8 mouse cellular contexts compared by ENCODE assay signal in the genomic region with DNA sequence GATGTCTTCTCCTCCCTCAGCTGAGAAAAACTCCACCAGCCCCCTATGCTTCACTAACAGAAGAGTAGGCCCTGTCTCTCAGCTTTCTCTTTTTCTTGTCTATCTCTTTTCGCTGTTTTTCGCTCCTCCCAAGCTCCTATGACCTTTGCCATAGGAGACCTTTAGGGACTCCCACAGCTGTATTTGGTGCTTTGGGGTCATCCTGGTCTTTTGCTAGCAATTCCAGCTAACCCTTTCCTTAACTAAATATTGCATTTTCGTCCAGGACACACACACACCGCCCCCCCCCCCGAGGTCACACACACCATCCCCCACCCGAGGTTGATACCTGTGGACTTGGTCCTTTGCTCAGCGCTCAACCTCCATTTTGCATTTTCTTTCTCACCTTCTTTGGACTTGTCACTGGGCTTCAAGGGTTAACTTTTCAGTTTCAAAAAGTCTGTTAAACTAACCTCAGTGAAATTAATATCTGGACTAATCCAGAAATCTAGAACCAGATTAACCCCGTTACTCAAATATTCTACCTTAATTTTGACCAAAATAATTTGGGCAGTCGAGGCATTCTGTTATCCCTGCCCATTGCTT. TPM values are rescaled to one million over a fixed set of nuclear protein-coding genes. Genes with fewer than 3 reads are reported as not detected.
DNase-seq lines count a peak whose midpoint lies in the region; ATAC-seq and TF ChIP-seq lines count a peak whose summit lies in the region.

No protein-coding gene starts in this region.

- TF ChIP-seq POLR2A in lung, adult 2 months (IDR thresholded peaks at IDR 0.05; ENCODE audit: borderline replicate concordance, extremely low read depth, low read depth, low read length), result no peak

- peak overlapping the region; percentile 93 for H3K9ac ChIP-seq in embryonic facial prominence, embryonic 14.5 days (ENCODE audit: low read depth, low read length)
- H3K9ac ChIP-seq in intestine, embryonic 16.5 days (ENCODE audit: low read depth, low read length), result peak overlapping the region; percentile 92
- peak overlapping the region; percentile 97 for H3K9ac ChIP-seq in neural tube, embryonic 13.5 days

- peak overlapping the region; percentile 96 for H3K4me3 ChIP-seq in lung, adult 2 months (replicated peaks; ENCODE audit: extremely low read depth, low read depth, low read length)
- peak overlapping the region; percentile 95 for H3K4me3 ChIP-seq in embryonic facial prominence, embryonic 14.5 days (ENCODE audit: low read depth, low read length)
- H3K4me3 ChIP-seq in intestine, embryonic 16.5 days (ENCODE audit: low read length), result peak overlapping the region; percentile 84
- peak overlapping the region; percentile 86 for H3K4me3 ChIP-seq in neural tube, embryonic 13.5 days

- peaks cover 10% of the 10 kb centered on the region for H3K4me1 ChIP-seq in lung, adult 2 months (ENCODE audit: control insufficient read depth, insufficient read depth, low read length)
- peaks cover 18% of the 10 kb centered on the region for H3K4me1 ChIP-seq in embryonic facial prominence, embryonic 14.5 days (ENCODE audit: control insufficient read depth, insufficient read depth, low read length)
- peaks cover 17% of the 10 kb centered on the region for H3K4me1 ChIP-seq in intestine, embryonic 16.5 days (ENCODE audit: control insufficient read depth, insufficient read depth, low read length)
- peaks cover 26% of the 10 kb centered on the region for H3K4me1 ChIP-seq in neural tube, embryonic 13.5 days (replicated peaks)

- 23% methylated on average over 9 of the region's 9 CpGs for WGBS in lung, adult 2 months
- WGBS in embryonic facial prominence, embryonic 14.5 days, result 29% methylated on average over 9 of the region's 9 CpGs
- 25% methylated on average over 9 of the region's 9 CpGs for WGBS in intestine, embryonic 16.5 days
- 39% methylated on average over 9 of the region's 9 CpGs for WGBS in neural tube, embryonic 13.5 days

- H3K27ac ChIP-seq in embryonic facial prominence, embryonic 14.5 days (replicated peaks; ENCODE audit: low read depth, low read length), result peak overlapping the region; percentile 79; the same call in 1 of the 2 replicates
- peak overlapping the region; percentile 92 for H3K27ac ChIP-seq in intestine, embryonic 16.5 days (ENCODE audit: low read length)
- H3K27ac ChIP-seq in neural tube, embryonic 13.5 days (replicated peaks), result peak overlapping the region; percentile 87

- ATAC-seq in embryonic facial prominence, embryonic 14.5 days (ENCODE audit: low read depth), result no peak
- ATAC-seq in intestine, embryonic 16.5 days, result no peak
- no peak for ATAC-seq in neural tube, embryonic 13.5 days (ENCODE audit: low read depth)
- no peak for ATAC-seq in cerebellum, adult (ENCODE audit: insufficient number of reproducible peaks, low FRiP score, low TSS enrichment)

- no peak for DNase-seq in lung, adult 2 months
- no peak for DNase-seq in lung, postnatal 10 days
- DNase-seq in embryonic facial prominence, embryonic 14.5 days (ENCODE audit: low spot score), result no peak
- no peak for DNase-seq in thymus, postnatal 10 days (ENCODE audit: low spot score in 2 of 2)
- no peak for DNase-seq in cerebellum, adult 9-10 months

- H3K27me3 ChIP-seq in embryonic facial prominence, embryonic 14.5 days (replicated peaks; ENCODE audit: control insufficient read depth, insufficient read depth, low read length), result no peaks in the 10 kb centered on the region
- H3K27me3 ChIP-seq in intestine, embryonic 16.5 days (replicated peaks; ENCODE audit: control insufficient read depth, insufficient read depth, low read length), result no peaks in the 10 kb centered on the region
- H3K27me3 ChIP-seq in neural tube, embryonic 13.5 days, result no peaks in the 10 kb centered on the region

- peak overlapping the region; percentile 86 for H3K4me2 ChIP-seq in embryonic facial prominence, embryonic 14.5 days (ENCODE audit: low read depth, low read length)
- H3K4me2 ChIP-seq in intestine, embryonic 16.5 days (ENCODE audit: low read depth, low read length), result peak overlapping the region; percentile 69
- H3K4me2 ChIP-seq in neural tube, embryonic 13.5 days, result peak overlapping the region; percentile 88

- H3K9me3 ChIP-seq in embryonic facial prominence, embryonic 14.5 days (ENCODE audit: control insufficient read depth, low read length), result no peaks in the 10 kb centered on the region
- no peaks in the 10 kb centered on the region for H3K9me3 ChIP-seq in intestine, embryonic 16.5 days (ENCODE audit: control insufficient read depth, low read length)
- no peaks in the 10 kb centered on the region for H3K9me3 ChIP-seq in neural tube, embryonic 13.5 days

- peaks cover 60% of the 10 kb centered on the region for H3K36me3 ChIP-seq in embryonic facial prominence, embryonic 14.5 days (ENCODE audit: control insufficient read depth, insufficient read depth, low read length)
- H3K36me3 ChIP-seq in intestine, embryonic 16.5 days (ENCODE audit: control insufficient read depth, insufficient read depth, low read length), result peaks cover 18% of the 10 kb centered on the region
- H3K36me3 ChIP-seq in neural tube, embryonic 13.5 days, result peaks cover 60% of the 10 kb centered on the region

- TF ChIP-seq CTCF in lung, adult 2 months (IDR thresholded peaks at IDR 0.05; ENCODE audit: insufficient read depth, low read length), result no peak

RNA-seq across cellular contexts. Expression of a gene that starts 0.9 kb away (rescaled TPM):
- polyA plus RNA-seq in lung, adult 2 months (2012; rRNA removed), result 339 and 440 TPM in 2 replicates
- polyA plus RNA-seq in embryonic facial prominence, embryonic 14.5 days (2014; fragmentation: Nextera tagmentation; extraction: Ambion mirVana), result 573 and 628 TPM in 2 replicates
- 679 and 681 TPM in 2 replicates for polyA plus RNA-seq in intestine, embryonic 16.5 days (2015; fragmentation: Nextera tagmentation; extraction: Ambion mirVana)
- polyA plus RNA-seq in neural tube, embryonic 13.5 days (2015; fragmentation: Nextera tagmentation; extraction: Ambion mirVana), result 1,020 and 1,063 TPM in 2 replicates

RNA-seq across cellular contexts. Expression of a gene that starts 12.2 kb away (rescaled TPM):
- polyA plus RNA-seq in lung, adult 2 months (2012; rRNA removed), result 32.0 and 50.5 TPM in 2 replicates
- 54.2 and 61.5 TPM in 2 replicates for polyA plus RNA-seq in embryonic facial prominence, embryonic 14.5 days (2014; fragmentation: Nextera tagmentation; extraction: Ambion mirVana)
- polyA plus RNA-seq in intestine, embryonic 16.5 days (2015; fragmentation: Nextera tagmentation; extraction: Ambion mirVana), result 64.8 and 67.7 TPM in 2 replicates
- polyA plus RNA-seq in neural tube, embryonic 13.5 days (2015; fragmentation: Nextera tagmentation; extraction: Ambion mirVana), result 72.2 and 81.5 TPM in 2 replicates

RNA-seq across cellular contexts. Expression of a gene that starts 19.4 kb away (rescaled TPM):
- 35.9 and 44.0 TPM in 2 replicates for polyA plus RNA-seq in lung, adult 2 months (2012; rRNA removed)
- polyA plus RNA-seq in embryonic facial prominence, embryonic 14.5 days (2014; fragmentation: Nextera tagmentation; extraction: Ambion mirVana), result 26.5 and 30.8 TPM in 2 replicates
- polyA plus RNA-seq in intestine, embryonic 16.5 days (2015; fragmentation: Nextera tagmentation; extraction: Ambion mirVana), result 15.7 and 18.5 TPM in 2 replicates
- 48.5 and 55.4 TPM in 2 replicates for polyA plus RNA-seq in neural tube, embryonic 13.5 days (2015; fragmentation: Nextera tagmentation; extraction: Ambion mirVana)

RNA-seq across cellular contexts. Expression of a gene that starts 37.6 kb away (rescaled TPM):
- 20.9 and 24.7 TPM in 2 replicates for polyA plus RNA-seq in lung, adult 2 months (2012; rRNA removed)
- polyA plus RNA-seq in embryonic facial prominence, embryonic 14.5 days (2014; fragmentation: Nextera tagmentation; extraction: Ambion mirVana), result 82.4 and 88.0 TPM in 2 replicates
- 90.0 and 93.7 TPM in 2 replicates for polyA plus RNA-seq in intestine, embryonic 16.5 days (2015; fragmentation: Nextera tagmentation; extraction: Ambion mirVana)
- polyA plus RNA-seq in neural tube, embryonic 13.5 days (2015; fragmentation: Nextera tagmentation; extraction: Ambion mirVana), result 102 and 103 TPM in 2 replicates

RNA-seq across cellular contexts. Expression of a gene that starts 53.1 kb away (rescaled TPM):
- 0.10 and 0.34 TPM in 2 replicates for polyA plus RNA-seq in lung, adult 2 months (2012; rRNA removed)
- polyA plus RNA-seq in embryonic facial prominence, embryonic 14.5 days (2014; fragmentation: Nextera tagmentation; extraction: Ambion mirVana), result 2.2 and 3.1 TPM in 2 replicates
- 5.5 and 5.6 TPM in 2 replicates for polyA plus RNA-seq in intestine, embryonic 16.5 days (2015; fragmentation: Nextera tagmentation; extraction: Ambion mirVana)
- 23.8 and 27.0 TPM in 2 replicates for polyA plus RNA-seq in neural tube, embryonic 13.5 days (2015; fragmentation: Nextera tagmentation; extraction: Ambion mirVana)
